Mouse (Mus musculus) embryo, embryonic 11 days (tissue): ENCODE results near the gene Tmem199.
A peak's percentile ranks its signal among the peaks of the same experiment; 100 is the strongest.
"Not testable (repeated sequence)": the region's sequence is repeated elsewhere in the genome, so short reads cannot be mapped to it uniquely, and the experiment has no call there.

ENCODE experiments used
- DNase-seq: peaks from one replicate; pipeline ENCODE4 v3.0.0-alpha.2; 2015

Gene Tmem199

DNA sequence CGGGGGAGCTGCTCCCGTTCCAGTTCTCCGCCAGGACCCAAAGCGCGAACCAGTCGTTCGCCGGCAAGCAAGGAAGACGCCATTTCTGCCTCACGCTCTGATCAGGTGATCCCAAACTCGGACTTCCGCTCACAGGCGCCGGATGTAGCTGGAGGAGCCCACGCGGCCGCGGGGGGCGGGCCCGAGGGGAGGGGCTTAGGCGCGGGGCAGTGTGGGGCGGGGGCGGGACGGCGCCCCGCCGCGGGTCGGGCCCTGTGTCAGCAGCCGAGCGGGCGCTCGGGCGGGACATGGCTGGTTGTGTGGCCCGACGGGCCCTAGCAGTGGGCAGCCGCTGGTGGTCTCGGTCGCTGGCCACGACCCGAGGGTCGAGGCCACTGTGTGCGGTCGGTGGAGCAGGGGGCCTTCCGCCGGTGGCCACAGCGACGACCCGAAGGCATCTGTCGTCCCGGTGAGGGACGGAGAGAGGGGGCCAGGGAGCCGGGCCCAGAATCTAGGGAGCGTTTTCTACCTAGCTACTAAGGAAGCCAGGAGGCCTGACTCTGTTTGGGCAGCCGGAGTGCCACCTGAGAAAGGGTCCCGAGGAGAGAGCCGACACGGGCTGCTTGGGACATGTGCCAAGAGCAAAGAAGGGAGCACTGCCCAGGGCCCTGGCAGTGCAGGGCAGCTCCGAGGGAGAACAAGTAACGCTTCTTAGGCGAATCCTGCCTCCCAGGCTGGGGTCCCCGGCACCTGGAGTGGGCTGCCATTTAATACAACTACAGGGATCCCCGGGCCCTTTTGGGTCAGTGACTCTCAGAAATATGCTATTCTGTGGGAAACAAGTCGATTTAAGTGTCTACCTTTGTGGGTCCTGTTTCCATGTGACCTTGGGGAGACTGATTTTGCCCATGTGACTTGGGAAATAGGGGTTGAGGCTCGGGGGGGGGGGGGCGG, at the start of gene Tmem199, which contains the start of gene Poldip2:
Gene Tmem199 (minus strand): TSS at position 148 of the 933 bp plus-strand sequence.
Gene Poldip2 (plus strand): TSS at position 169 of the 933 bp plus-strand sequence.
- peak; percentile 97 for DNase-seq

DNA sequence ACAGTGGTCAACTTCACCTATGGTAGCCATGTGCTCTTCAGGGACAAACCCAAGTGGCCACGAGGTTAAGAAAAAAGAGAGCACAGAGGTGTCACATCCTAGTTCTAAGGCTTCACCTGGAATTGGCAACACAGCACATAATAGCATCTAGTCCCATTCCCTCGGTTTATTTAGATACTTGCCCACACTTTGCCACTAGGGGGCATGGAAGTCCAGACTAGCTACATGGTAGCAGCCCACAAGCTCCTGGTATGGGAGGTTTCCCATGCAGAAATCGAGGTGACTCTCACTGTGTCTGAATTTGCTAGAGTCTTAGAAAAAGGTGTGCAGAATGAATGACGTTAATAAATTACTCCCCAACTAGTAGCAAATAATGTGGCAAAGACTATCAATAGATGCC, 48.5 kb upstream of the Tmem199 start:
- peak; percentile 86 for DNase-seq

- no peak for DNase-seq
Measured at GRCm38 (mm10) chr11:78557241-78557640, 45.3 kb upstream of the Tmem199 start.

GRCm38 (mm10) chr11:78556070-78556469, 44.1 kb upstream of the Tmem199 start:
- no peak for DNase-seq

GRCm38 (mm10) chr11:78555623-78556022, 43.7 kb upstream of the Tmem199 start:
- DNase-seq = no peak

- no peak for DNase-seq
Measured at GRCm38 (mm10) chr11:78551059-78551398, 39.1 kb upstream of the Tmem199 start.

GRCm38 (mm10) chr11:78550168-78551058, 38.4 kb upstream of the Tmem199 start, which contains the start of gene Tmem97:
TSS of gene Tmem97 (minus strand) at chr11:78550777.
- peak; percentile 98 for DNase-seq

GRCm38 (mm10) chr11:78549491-78549987, 37.6 kb upstream of the Tmem199 start:
- no peak for DNase-seq

- no peak for DNase-seq
Measured at GRCm38 (mm10) chr11:78547718-78548460, 35.9 kb upstream of the Tmem199 start.

DNA sequence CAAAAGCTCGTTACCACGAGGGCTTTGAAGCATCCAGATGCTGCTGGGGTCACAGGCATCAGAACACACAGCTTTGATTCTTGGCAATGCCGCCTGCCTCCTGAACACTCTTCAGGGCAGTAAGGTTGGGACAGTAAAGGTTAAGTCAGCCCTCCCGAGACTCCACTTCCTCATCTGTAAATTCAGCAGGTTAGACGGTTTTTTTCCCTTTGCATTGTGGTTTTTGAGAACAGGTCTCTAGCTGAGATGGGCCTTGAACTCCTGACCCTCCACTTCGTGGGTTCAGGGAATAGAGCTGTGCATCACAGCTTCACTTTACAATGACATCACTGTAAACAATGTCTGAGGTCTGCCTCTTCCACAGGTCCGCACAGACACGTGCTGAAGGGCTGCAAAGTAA, 33.2 kb upstream of the Tmem199 start:
- DNase-seq = no peak

DNA sequence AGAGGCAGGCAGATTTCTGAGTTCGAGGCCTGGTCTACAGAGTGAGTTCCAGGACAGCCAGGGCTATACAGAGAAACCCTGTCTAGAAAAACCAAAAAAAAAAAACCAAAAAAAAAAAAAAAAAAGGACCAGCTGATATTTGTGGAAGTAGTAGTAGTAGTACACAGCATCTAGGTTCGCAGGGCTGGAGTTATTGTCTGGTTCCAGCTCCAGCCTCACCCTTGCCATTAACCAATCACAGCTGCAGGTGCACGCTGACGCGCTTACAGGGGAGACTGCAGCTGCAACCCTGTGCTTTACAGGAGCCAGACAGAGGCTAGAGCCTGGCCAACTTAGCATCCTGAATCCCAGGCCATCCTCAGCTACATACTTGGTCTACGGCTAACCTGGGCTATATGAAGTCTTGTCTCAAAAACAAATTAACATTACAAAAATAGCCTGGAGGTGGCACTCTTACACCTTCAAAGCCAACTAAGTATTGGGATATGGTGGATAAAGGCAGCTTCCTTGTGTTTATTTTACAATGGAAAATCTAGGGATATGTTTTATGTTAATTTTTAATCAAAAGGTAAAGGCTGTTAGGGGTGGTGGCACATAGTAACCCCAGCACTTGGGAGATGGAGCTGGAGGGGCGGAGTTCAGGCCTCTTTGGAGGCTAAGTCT, 32.6 kb upstream of the Tmem199 start:
- DNase-seq = no peak

DNA sequence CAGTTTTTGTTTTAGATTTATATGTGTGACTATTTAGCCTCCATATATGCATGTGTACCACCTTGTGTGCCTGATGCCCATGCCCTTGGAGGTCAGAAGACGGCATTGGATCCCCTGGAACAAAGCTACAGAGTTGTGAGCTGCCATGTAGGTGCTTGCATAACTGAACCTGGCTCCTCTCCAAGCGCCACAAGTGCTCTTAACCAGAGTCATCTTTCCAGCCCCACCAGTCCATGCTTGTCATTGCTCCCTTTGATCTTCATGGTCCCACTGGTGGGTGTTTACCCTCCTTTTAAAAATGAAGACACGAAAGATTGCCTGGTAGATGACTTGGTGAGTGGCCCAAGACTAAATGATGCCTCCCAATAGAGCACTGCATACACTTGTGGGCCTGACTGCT, 28.4 kb upstream of the Tmem199 start:
- no peak for DNase-seq

- no peak for DNase-seq
Measured at GRCm38 (mm10) chr11:78536690-78537084, 24.7 kb upstream of the Tmem199 start.

DNA sequence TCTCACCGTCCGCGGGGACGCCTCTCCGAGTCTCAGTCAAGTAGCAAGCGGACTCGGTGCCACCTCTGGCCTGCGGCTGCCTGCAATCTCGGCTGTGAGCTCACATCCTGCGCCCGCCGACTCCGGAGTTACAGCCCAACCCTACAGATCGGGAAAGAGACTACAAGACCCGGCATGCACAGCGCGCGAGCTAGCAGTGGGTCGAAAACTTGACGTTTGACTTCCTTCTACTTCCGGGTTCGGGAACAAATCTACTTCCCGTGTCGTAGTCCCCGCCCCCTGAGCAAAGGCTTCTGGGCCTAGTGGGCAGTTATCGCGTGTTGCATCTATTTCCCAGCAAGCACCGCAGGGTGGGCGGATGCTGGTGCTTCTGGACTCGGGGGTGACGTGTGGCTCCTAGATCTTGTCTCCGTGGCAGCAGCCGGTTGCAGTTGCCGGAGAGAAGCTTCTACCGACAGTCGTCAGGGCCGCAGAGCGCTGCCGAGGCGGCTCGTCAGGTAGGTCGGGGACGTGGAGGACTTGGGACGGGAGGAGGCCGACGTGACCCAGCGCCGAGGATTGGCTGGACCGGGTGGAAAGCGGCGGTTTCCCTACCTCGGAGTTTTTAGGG, 24.2 kb upstream of the Tmem199 start, which contains the start of the genes Tnfaip1 and Ift20:
Gene Tnfaip1 (minus strand): TSS at position 253 of the 610 bp plus-strand sequence.
Gene Ift20 (plus strand): TSS at position 282 of the 610 bp plus-strand sequence.
- DNase-seq = peak; percentile 99

DNA sequence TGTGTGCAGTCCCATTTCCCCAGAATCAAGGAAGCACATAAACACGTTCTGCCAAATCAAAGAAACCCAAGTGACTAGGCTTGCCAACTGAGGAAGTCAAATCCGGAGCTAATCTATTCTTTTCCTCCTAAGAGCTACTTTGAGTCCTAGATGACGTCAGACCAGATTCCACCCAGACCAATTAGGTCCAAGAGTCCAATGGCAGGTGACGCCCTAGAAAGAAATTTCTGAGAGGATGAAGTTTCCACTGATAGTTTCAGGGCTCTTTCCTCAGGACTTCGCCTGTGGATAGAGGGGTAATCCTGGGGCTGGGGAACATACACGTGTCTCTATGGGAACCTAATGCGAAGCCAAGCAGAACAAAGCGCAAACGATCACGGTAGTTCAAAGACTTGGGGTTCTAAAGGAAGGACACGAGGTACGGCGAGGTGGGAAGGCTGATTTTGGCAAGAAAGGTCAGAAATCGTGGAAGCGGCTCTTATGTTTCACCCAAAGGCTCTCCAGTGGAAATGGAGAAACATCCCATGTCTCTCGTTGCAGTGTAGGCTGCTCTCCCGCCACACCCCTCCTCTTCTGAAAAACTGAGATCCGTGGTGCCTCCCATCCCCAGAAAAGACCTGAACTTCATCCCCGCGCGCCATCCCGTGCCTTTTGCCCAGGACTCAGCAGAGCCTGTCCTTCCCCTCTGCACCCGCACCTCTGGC, 23.6 kb upstream of the Tmem199 start:
- peak; percentile 74 for DNase-seq

- no peak for DNase-seq
Measured at GRCm38 (mm10) chr11:78534516-78534915, 22.5 kb upstream of the Tmem199 start.

GRCm38 (mm10) chr11:78531515-78531914, 19.5 kb upstream of the Tmem199 start:
- not testable (repeated sequence) for DNase-seq

DNA sequence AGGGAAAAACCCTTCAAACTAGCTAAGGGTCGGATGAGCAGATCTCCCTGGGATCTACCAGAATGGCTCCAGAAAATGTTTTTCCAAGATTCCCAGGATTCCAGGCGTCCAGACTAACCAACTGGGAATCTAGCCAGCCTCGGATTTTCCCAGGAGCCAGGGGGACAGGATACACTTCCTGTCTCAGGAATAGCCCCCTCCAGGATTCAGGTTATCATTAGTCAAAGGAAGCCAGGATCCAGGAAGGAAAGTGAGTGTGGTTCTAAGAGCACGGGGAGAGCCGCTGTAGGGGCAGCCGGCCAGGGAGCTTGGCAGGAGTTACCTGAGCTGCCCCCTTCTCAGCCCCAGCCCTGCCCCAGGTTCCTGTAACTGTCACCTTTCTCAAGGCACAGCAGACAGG, 19.1 kb upstream of the Tmem199 start:
- no peak for DNase-seq

GRCm38 (mm10) chr11:78530001-78530400, 18.0 kb upstream of the Tmem199 start:
- no peak for DNase-seq

DNA sequence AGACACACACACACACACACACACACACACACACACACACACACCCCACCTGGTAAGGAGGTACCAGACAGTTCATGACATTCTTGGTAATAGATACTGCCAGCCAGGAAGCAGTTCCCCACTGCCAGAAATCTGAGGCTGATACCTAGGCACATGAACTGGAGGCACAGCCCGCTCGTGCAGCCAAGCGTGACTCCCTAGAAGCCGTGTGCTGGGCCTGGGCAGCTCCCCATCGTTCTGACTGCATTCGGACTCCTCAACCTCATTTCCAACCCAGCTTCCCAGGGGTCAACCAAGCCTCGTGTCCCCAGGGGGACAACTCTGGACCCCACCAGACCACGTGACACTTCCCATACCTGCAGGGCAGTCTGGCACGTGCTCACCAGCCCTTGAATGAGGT, 16.7 kb upstream of the Tmem199 start:
- DNase-seq = no peak

DNA sequence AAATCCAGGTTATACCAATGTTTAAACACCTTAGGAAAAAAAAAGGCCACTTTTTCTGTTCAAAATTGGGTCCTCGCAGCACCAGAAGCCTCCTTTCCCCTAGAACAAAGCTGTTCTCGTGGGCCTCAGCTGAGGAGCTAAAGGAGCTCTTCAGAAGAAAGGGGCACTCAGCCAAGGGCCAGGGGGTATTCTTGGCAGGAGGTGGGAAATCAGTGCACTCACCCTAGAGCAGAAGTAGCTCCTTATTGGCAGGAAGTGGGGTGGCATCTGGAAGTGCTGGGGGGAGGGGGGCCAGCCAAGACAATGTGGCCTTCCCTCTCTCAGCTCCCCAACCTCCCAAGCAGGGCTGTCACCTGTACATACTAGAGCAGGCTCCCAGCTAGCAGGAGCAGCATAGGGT, 12.9 kb upstream of the Tmem199 start:
- DNase-seq = no peak
